Mouse (Mus musculus): ENCODE data around the gene Haspin. TPM values are rescaled to one million over a fixed set of nuclear protein-coding genes. Genes with fewer than 3 reads are reported as not detected.

The Haspin gene
- polyA plus RNA-seq, 1 experiment = not detected

GRCm38 (mm10) chr11:73098860-73099259, 39.2 kb downstream of the Haspin start:
- no peak overlapping the region for H3K27ac ChIP-seq (ENCODE audit: insufficient read depth, low read depth, low read length)
- 57% methylated on average over 5 of the region's 5 CpGs for WGBS
- TF ChIP-seq POLR2A (IDR thresholded peaks at IDR 0.05; ENCODE audit: insufficient read depth, low read depth, low read length) (no peak), CTCF (IDR thresholded peaks at IDR 0.05; ENCODE audit: insufficient read depth, low read depth, low read length) (no peak)
- no peak overlapping the region for H3K4me3 ChIP-seq (ENCODE audit: insufficient read depth, low read depth, low read length)
- H3K4me1 ChIP-seq (ENCODE audit: control insufficient read depth, insufficient read depth, low read length) = no peaks in the 10 kb centered on the region

GRCm38 (mm10) chr11:73094231-73094995, 43.7 kb downstream of the Haspin start:
- Histone ChIP-seq H3K27ac (ENCODE audit: insufficient read depth, low read depth, low read length) (no peak overlapping the region), H3K4me1 (ENCODE audit: control insufficient read depth, insufficient read depth, low read length) (no peaks in the 10 kb centered on the region), H3K4me3 (ENCODE audit: insufficient read depth, low read depth, low read length) (no peak overlapping the region)
- WGBS = 86% methylated on average over 11 of the region's 11 CpGs
- no peak for TF ChIP-seq POLR2A (IDR thresholded peaks at IDR 0.05; ENCODE audit: insufficient read depth, low read depth, low read length)
- TF ChIP-seq CTCF (IDR thresholded peaks at IDR 0.05; ENCODE audit: insufficient read depth, low read depth, low read length) = no peak

GRCm38 (mm10) chr11:73092877-73093276, 45.2 kb downstream of the Haspin start:
- WGBS = 71% methylated on average over 7 of the region's 7 CpGs
- Histone ChIP-seq H3K27ac (ENCODE audit: insufficient read depth, low read depth, low read length) (no peak overlapping the region), H3K4me3 (ENCODE audit: insufficient read depth, low read depth, low read length) (no peak overlapping the region), H3K4me1 (ENCODE audit: control insufficient read depth, insufficient read depth, low read length) (no peaks in the 10 kb centered on the region)
- no peak for TF ChIP-seq CTCF (IDR thresholded peaks at IDR 0.05; ENCODE audit: insufficient read depth, low read depth, low read length)
- TF ChIP-seq POLR2A (IDR thresholded peaks at IDR 0.05; ENCODE audit: insufficient read depth, low read depth, low read length) = no peak

DNA sequence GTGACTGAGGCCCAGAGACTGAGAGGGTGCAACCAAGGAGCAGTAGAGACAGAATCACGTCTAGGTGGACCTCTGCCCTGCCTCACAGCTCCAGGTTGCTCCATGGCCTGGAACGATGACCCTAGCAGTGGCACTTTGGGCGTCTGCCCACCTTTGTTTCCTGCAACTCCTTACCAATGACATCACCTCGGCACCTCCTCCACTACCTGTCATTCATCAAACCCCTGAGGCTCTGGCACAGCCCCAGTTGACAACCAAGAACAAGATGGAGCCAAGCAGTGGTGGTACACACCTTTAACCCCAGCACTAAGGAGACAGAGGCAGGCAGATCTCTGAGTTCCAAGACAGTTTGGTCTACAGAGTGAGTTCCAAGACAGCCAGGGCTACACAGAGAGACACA, 46.0 kb downstream of the Haspin start:
- Histone ChIP-seq H3K4me3 (ENCODE audit: insufficient read depth, low read depth, low read length) (no peak overlapping the region), H3K4me1 (ENCODE audit: control insufficient read depth, insufficient read depth, low read length) (no peaks in the 10 kb centered on the region), H3K27ac (ENCODE audit: insufficient read depth, low read depth, low read length) (no peak overlapping the region)
- TF ChIP-seq POLR2A (IDR thresholded peaks at IDR 0.05; ENCODE audit: insufficient read depth, low read depth, low read length) (no peak), CTCF (IDR thresholded peaks at IDR 0.05; ENCODE audit: insufficient read depth, low read depth, low read length) (no peak)
- 85% methylated on average over 4 of the region's 4 CpGs for WGBS

DNA sequence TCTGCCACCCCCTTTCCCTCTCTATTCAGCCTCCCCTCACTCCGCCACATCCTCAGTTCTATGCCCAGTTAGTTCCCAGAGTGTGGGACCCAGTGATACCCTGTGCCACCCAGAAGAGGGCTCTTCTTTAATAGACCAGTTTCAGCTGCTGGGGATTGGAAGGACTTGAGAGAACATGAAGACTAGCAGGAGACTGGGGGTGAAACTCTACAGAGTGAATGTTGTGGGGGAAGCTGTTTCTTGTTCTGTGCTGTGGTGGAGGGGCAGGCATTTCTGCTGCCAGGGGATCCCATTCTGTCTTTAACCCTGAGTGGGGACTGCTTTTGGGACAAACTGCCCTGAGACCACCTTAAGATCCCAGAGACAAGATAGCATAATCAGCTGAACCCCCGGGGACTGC, 47.3 kb downstream of the Haspin start:
- Histone ChIP-seq H3K4me3 (ENCODE audit: insufficient read depth, low read depth, low read length) (no peak overlapping the region), H3K27ac (ENCODE audit: insufficient read depth, low read depth, low read length) (no peak overlapping the region), H3K4me1 (ENCODE audit: control insufficient read depth, insufficient read depth, low read length) (no peaks in the 10 kb centered on the region)
- WGBS = 88% methylated on average over 2 of the region's 2 CpGs
- no peak for TF ChIP-seq CTCF (IDR thresholded peaks at IDR 0.05; ENCODE audit: insufficient read depth, low read depth, low read length)
- TF ChIP-seq POLR2A (IDR thresholded peaks at IDR 0.05; ENCODE audit: insufficient read depth, low read depth, low read length) = no peak

GRCm38 (mm10) chr11:73090283-73090682, 47.8 kb downstream of the Haspin start, which contains the start of gene Itgae:
Gene Itgae, plus strand, starts transcription at chr11:73090583.
- no peak within 1 kb of the TSS for H3K4me3 ChIP-seq (ENCODE audit: insufficient read depth, low read depth, low read length)
- TF ChIP-seq POLR2A (IDR thresholded peaks at IDR 0.05; ENCODE audit: insufficient read depth, low read depth, low read length) (no peak), CTCF (IDR thresholded peaks at IDR 0.05; ENCODE audit: insufficient read depth, low read depth, low read length) (no peak)
- WGBS = 92% methylated on average over 4 of the region's 4 CpGs
- H3K4me1 ChIP-seq (ENCODE audit: control insufficient read depth, insufficient read depth, low read length) = no peaks in the 10 kb centered on the region; the same call in 1 of the 2 replicates
- H3K27ac ChIP-seq (ENCODE audit: insufficient read depth, low read depth, low read length) = no peak within 1 kb of the TSS

- no peak overlapping the region for H3K4me3 ChIP-seq (ENCODE audit: insufficient read depth, low read depth, low read length)
- no peak overlapping the region for H3K27ac ChIP-seq (ENCODE audit: insufficient read depth, low read depth, low read length)
- TF ChIP-seq POLR2A (IDR thresholded peaks at IDR 0.05; ENCODE audit: insufficient read depth, low read depth, low read length) = no peak
- H3K4me1 ChIP-seq (ENCODE audit: control insufficient read depth, insufficient read depth, low read length) = no peaks in the 10 kb centered on the region; the same call in 1 of the 2 replicates
- 38% methylated on average over 6 of the region's 6 CpGs for WGBS
Observed at GRCm38 (mm10) chr11:73087700-73088480, 50.2 kb downstream of the Haspin start.

Other genes with a start within 250 kb of the Haspin start
- 103 TPM in 1 of 2 replicates, not detected in the other for gene Atp2a3, start 177.1 kb downstream of the Haspin start, polyA plus RNA-seq (2012; ENCODE audit: insufficient read depth, insufficient read length, low replicate concordance, missing spikeins)
- gene P2rx1, start 139.2 kb downstream of the Haspin start, polyA plus RNA-seq (2012; ENCODE audit: insufficient read depth, insufficient read length, low replicate concordance, missing spikeins) = not detected in 2 replicates
- not detected in 2 replicates for gene Camkk1, start 119.3 kb downstream of the Haspin start, polyA plus RNA-seq (2012; ENCODE audit: insufficient read depth, insufficient read length, low replicate concordance, missing spikeins)
- not detected in 2 replicates for gene Ncbp3, start 90.5 kb downstream of the Haspin start, polyA plus RNA-seq (2012; ENCODE audit: insufficient read depth, insufficient read length, low replicate concordance, missing spikeins)
- not detected in 2 replicates for gene Itgae, start 47.7 kb downstream of the Haspin start, polyA plus RNA-seq (2012; ENCODE audit: insufficient read depth, insufficient read length, low replicate concordance, missing spikeins)
- gene P2rx5, start 22.1 kb upstream of the Haspin start, polyA plus RNA-seq (2012; ENCODE audit: insufficient read depth, insufficient read length, low replicate concordance, missing spikeins) = not detected in 2 replicates
- gene Emc6, start 38.7 kb upstream of the Haspin start, polyA plus RNA-seq (2012; ENCODE audit: insufficient read depth, insufficient read length, low replicate concordance, missing spikeins) = not detected in 2 replicates
- not detected in 2 replicates for gene Tax1bp3, start 38.8 kb upstream of the Haspin start, polyA plus RNA-seq (2012; ENCODE audit: insufficient read depth, insufficient read length, low replicate concordance, missing spikeins)
- not detected in 2 replicates for gene Ctns, start 60.7 kb upstream of the Haspin start, polyA plus RNA-seq (2012; ENCODE audit: insufficient read depth, insufficient read length, low replicate concordance, missing spikeins)
- not detected in 2 replicates for gene Shpk, start 61.2 kb upstream of the Haspin start, polyA plus RNA-seq (2012; ENCODE audit: insufficient read depth, insufficient read length, low replicate concordance, missing spikeins)
- gene Trpv1, start 96.0 kb upstream of the Haspin start, polyA plus RNA-seq (2012; ENCODE audit: insufficient read depth, insufficient read length, low replicate concordance, missing spikeins) = not detected in 2 replicates
- gene Trpv3, start 129.1 kb upstream of the Haspin start, polyA plus RNA-seq (2012; ENCODE audit: insufficient read depth, insufficient read length, low replicate concordance, missing spikeins) = not detected in 2 replicates
- gene Aspa, start 191.3 kb upstream of the Haspin start, polyA plus RNA-seq (2012; ENCODE audit: insufficient read depth, insufficient read length, low replicate concordance, missing spikeins) = not detected in 2 replicates
- gene Gm49340, start 191.4 kb upstream of the Haspin start, polyA plus RNA-seq (2012; ENCODE audit: insufficient read depth, insufficient read length, low replicate concordance, missing spikeins) = not detected in 2 replicates
- gene Spata22, start 191.4 kb upstream of the Haspin start, polyA plus RNA-seq (2012; ENCODE audit: insufficient read depth, insufficient read length, low replicate concordance, missing spikeins) = not detected in 2 replicates
- not detected in 2 replicates for gene Olfr20, start 212.5 kb upstream of the Haspin start, polyA plus RNA-seq (2012; ENCODE audit: insufficient read depth, insufficient read length, low replicate concordance, missing spikeins)
- not detected in 2 replicates for gene Olfr376, start 233.0 kb upstream of the Haspin start, polyA plus RNA-seq (2012; ENCODE audit: insufficient read depth, insufficient read length, low replicate concordance, missing spikeins)